Mouse (Mus musculus): ENCODE results near the gene Scg3. TPM values are rescaled to one million over a fixed set of nuclear protein-coding genes. Genes with fewer than 3 reads are reported as not detected.
"Not testable (repeated sequence)": the region's sequence is repeated elsewhere in the genome, so short reads cannot be mapped to it uniquely, and the experiment has no call there.

Gene Scg3
- polyA plus RNA-seq, 1 experiment from 2014 or later, result 0.57 TPM

- H3K36me3 ChIP-seq; H3K27ac ChIP-seq; DNase-seq (ENCODE audit: low spot score); H3K4me3 ChIP-seq; H3K27me3 ChIP-seq (ENCODE audit: insufficient read depth, poor library complexity, severe bottlenecking); H3K4me1 ChIP-seq; H3K9me3 ChIP-seq: not testable (repeated sequence)
- WGBS, result 79% methylated on average over 2 of the region's 3 CpGs
These were observed 27.4 kb downstream of the Scg3 start for GRCm38 (mm10) chr9:75656456-75656855.

GRCm38 (mm10) chr9:75653981-75654911 is 29.6 kb downstream of the Scg3 start:
- Histone ChIP-seq H3K4me1 (peaks cover 8% of the 10 kb centered on the region; the same call in 1 of the 2 replicates), H3K27me3 (ENCODE audit: insufficient read depth, poor library complexity, severe bottlenecking) (no peaks in the 10 kb centered on the region), H3K36me3 (no peaks in the 10 kb centered on the region), H3K9me3 (no peaks in the 10 kb centered on the region), H3K4me3 (no peak overlapping the region), H3K27ac (no peak overlapping the region)
- 38% methylated on average over 12 of the region's 12 CpGs for WGBS
- no peak for DNase-seq (ENCODE audit: low spot score)

- no peaks in the 10 kb centered on the region for H3K27me3 ChIP-seq (ENCODE audit: insufficient read depth, poor library complexity, severe bottlenecking)
- no peak overlapping the region for H3K4me3 ChIP-seq
- H3K4me1 ChIP-seq, result peaks cover 3% of the 10 kb centered on the region; the same call in 1 of the 2 replicates
- 47% methylated on average over 3 of the region's 3 CpGs for WGBS
- H3K9me3 ChIP-seq, result no peaks in the 10 kb centered on the region
- H3K36me3 ChIP-seq, result no peaks in the 10 kb centered on the region
- no peak overlapping the region for H3K27ac ChIP-seq
- no peak for DNase-seq (ENCODE audit: low spot score)
These were observed 38.5 kb downstream of the Scg3 start for GRCm38 (mm10) chr9:75645405-75645804.

GRCm38 (mm10) chr9:75634226-75634625 is 49.6 kb downstream of the Scg3 start:
- Histone ChIP-seq H3K27ac (no peak overlapping the region), H3K9me3 (no peaks in the 10 kb centered on the region), H3K4me3 (no peak overlapping the region), H3K36me3 (no peaks in the 10 kb centered on the region), H3K27me3 (ENCODE audit: insufficient read depth, poor library complexity, severe bottlenecking) (no peaks in the 10 kb centered on the region), H3K4me1 (0 out of 2 replicates have a peak, but pooled peaks cover 2% of the 10 kb centered on the region)
- DNase-seq (ENCODE audit: low spot score), result no peak
- WGBS, result 85% methylated on average over 4 of the region's 4 CpGs

GRCm38 (mm10) chr9:75633603-75634002 is 50.3 kb downstream of the Scg3 start:
- Histone ChIP-seq H3K9me3 (no peaks in the 10 kb centered on the region), H3K36me3 (no peaks in the 10 kb centered on the region), H3K27ac (no peak overlapping the region), H3K27me3 (ENCODE audit: insufficient read depth, poor library complexity, severe bottlenecking) (no peaks in the 10 kb centered on the region), H3K4me3 (no peak overlapping the region), H3K4me1 (0 out of 2 replicates have a peak, but pooled peaks cover 2% of the 10 kb centered on the region)
- WGBS, result 91% methylated on average over 8 of the region's 8 CpGs
- no peak for DNase-seq (ENCODE audit: low spot score)

GRCm38 (mm10) chr9:75632902-75633301 is 51.0 kb downstream of the Scg3 start:
- Histone ChIP-seq H3K27ac (no peak overlapping the region), H3K4me1 (0 out of 2 replicates have a peak, but pooled peaks cover 2% of the 10 kb centered on the region), H3K4me3 (no peak overlapping the region), H3K9me3 (no peaks in the 10 kb centered on the region), H3K27me3 (ENCODE audit: insufficient read depth, poor library complexity, severe bottlenecking) (no peaks in the 10 kb centered on the region), H3K36me3 (no peaks in the 10 kb centered on the region)
- DNase-seq (ENCODE audit: low spot score), result no peak
- 46% methylated on average over 1 of the region's 1 CpGs for WGBS

GRCm38 (mm10) chr9:75632111-75632510 is 51.7 kb downstream of the Scg3 start:
- Histone ChIP-seq H3K9me3 (no peaks in the 10 kb centered on the region), H3K4me1 (0 out of 2 replicates have a peak, but pooled peaks cover 2% of the 10 kb centered on the region), H3K36me3 (no peaks in the 10 kb centered on the region), H3K27me3 (ENCODE audit: insufficient read depth, poor library complexity, severe bottlenecking) (no peaks in the 10 kb centered on the region), H3K27ac (no peak overlapping the region), H3K4me3 (no peak overlapping the region)
- no peak for DNase-seq (ENCODE audit: low spot score)
- WGBS, result 61% methylated on average over 10 of the region's 10 CpGs

GRCm38 (mm10) chr9:75630823-75631454 is 52.9 kb downstream of the Scg3 start:
- Histone ChIP-seq H3K9me3 (no peaks in the 10 kb centered on the region), H3K4me1 (peaks cover 2% of the 10 kb centered on the region; the same call in 1 of the 2 replicates), H3K36me3 (no peaks in the 10 kb centered on the region), H3K27me3 (ENCODE audit: insufficient read depth, poor library complexity, severe bottlenecking) (no peaks in the 10 kb centered on the region), H3K4me3 (no peak overlapping the region), H3K27ac (no peak overlapping the region)
- WGBS, result 72% methylated on average over 8 of the region's 8 CpGs
- DNase-seq (ENCODE audit: low spot score), result no peak

GRCm38 (mm10) chr9:75626308-75626604 is 57.6 kb downstream of the Scg3 start:
- DNase-seq (ENCODE audit: low spot score), result no peak
- H3K4me3 ChIP-seq, result peak overlapping the region; percentile 89

GRCm38 (mm10) chr9:75625556-75626307 is 58.1 kb downstream of the Scg3 start, which contains the start of gene Lysmd2:
Lysmd2 (plus strand) TSS chr9:75625741.
- WGBS, result under 1% methylated on average over 90 of the region's 94 CpGs
- Histone ChIP-seq H3K36me3 (no peaks in the 10 kb centered on the region), H3K4me3 (peak within 1 kb of the TSS; percentile 89), H3K27me3 (ENCODE audit: insufficient read depth, poor library complexity, severe bottlenecking) (peaks cover 15% of the 10 kb centered on the region; the same call in 1 of the 2 replicates), H3K9me3 (no peaks in the 10 kb centered on the region), H3K27ac (peak within 1 kb of the TSS; percentile 96), H3K4me1 (peaks cover 4% of the 10 kb centered on the region)
- no peak for DNase-seq (ENCODE audit: low spot score)

More at GRCm38 (mm10) chr9:75626308-75626604, 57.6 kb downstream of the Scg3 start:
- peaks cover 6% of the 10 kb centered on the region for H3K4me1 ChIP-seq
- peaks cover 15% of the 10 kb centered on the region; the same call in 1 of the 2 replicates for H3K27me3 ChIP-seq (ENCODE audit: insufficient read depth, poor library complexity, severe bottlenecking)
- H3K36me3 ChIP-seq, result no peaks in the 10 kb centered on the region
- no peaks in the 10 kb centered on the region for H3K9me3 ChIP-seq
- H3K27ac ChIP-seq, result peak overlapping the region; percentile 96
- WGBS, result 2% methylated on average over 14 of the region's 14 CpGs

- H3K27ac ChIP-seq, result peak overlapping the region; percentile 96
- H3K36me3 ChIP-seq, result no peaks in the 10 kb centered on the region
- 13% methylated on average over 18 of the region's 18 CpGs for WGBS
- H3K4me1 ChIP-seq, result peaks cover 4% of the 10 kb centered on the region
- H3K9me3 ChIP-seq, result no peaks in the 10 kb centered on the region
- H3K4me3 ChIP-seq, result peak overlapping the region; percentile 89
- H3K27me3 ChIP-seq (ENCODE audit: insufficient read depth, poor library complexity, severe bottlenecking), result peaks cover 15% of the 10 kb centered on the region; the same call in 1 of the 2 replicates
- DNase-seq (ENCODE audit: low spot score), result no peak
These were observed 58.8 kb downstream of the Scg3 start for GRCm38 (mm10) chr9:75624983-75625555.

- peaks cover 15% of the 10 kb centered on the region; the same call in 1 of the 2 replicates for H3K27me3 ChIP-seq (ENCODE audit: insufficient read depth, poor library complexity, severe bottlenecking)
- no peaks in the 10 kb centered on the region for H3K9me3 ChIP-seq
- no peak overlapping the region for H3K27ac ChIP-seq
- no peak overlapping the region for H3K4me3 ChIP-seq
- no peak for DNase-seq (ENCODE audit: low spot score)
- H3K36me3 ChIP-seq, result no peaks in the 10 kb centered on the region
- WGBS, result 73% methylated on average over 3 of the region's 3 CpGs
- H3K4me1 ChIP-seq, result peaks cover 4% of the 10 kb centered on the region
These were observed 62.4 kb downstream of the Scg3 start for GRCm38 (mm10) chr9:75621428-75621827.
